Mouse (Mus musculus) mouse trophoblast stem cell (cell line): ENCODE results near the gene Hpcal1.

Experiments
- in situ Hi-C, 2 experiments: fragments of 300-500 bp; cut with MseI, MboI; formaldehyde crosslinking; loops; 2 replicates in 1 of 2; 3 replicates in 1 of 2; pipeline ENCODE4 v1.15.1; 2025

The Hpcal1 gene

GRCm38 (mm10) chr12:17712571-17712970, 21.9 kb downstream of the Hpcal1 start:
- in situ Hi-C loops, result no loop called here

- in situ Hi-C loops, result no loop called here
Measured at GRCm38 (mm10) chr12:17715720-17716478, 25.2 kb downstream of the Hpcal1 start.

GRCm38 (mm10) chr12:17717257-17717656, 26.6 kb downstream of the Hpcal1 start:
- in situ Hi-C loops, result no loop called here

- in situ Hi-C loops, result no loop called here
Measured at GRCm38 (mm10) chr12:17718146-17718545, 27.5 kb downstream of the Hpcal1 start.

GRCm38 (mm10) chr12:17721058-17721457, 30.4 kb downstream of the Hpcal1 start:
- in situ Hi-C loops, result no loop called here

GRCm38 (mm10) chr12:17722452-17723181, 32.0 kb downstream of the Hpcal1 start:
- in situ Hi-C loops, result no loop called here

- in situ Hi-C loops, result no loop called here
Measured at GRCm38 (mm10) chr12:17723182-17723570, 32.5 kb downstream of the Hpcal1 start.

GRCm38 (mm10) chr12:17723999-17724398, 33.3 kb downstream of the Hpcal1 start:
- in situ Hi-C loops, result no loop called here

- in situ Hi-C loops, result no loop called here
Measured at GRCm38 (mm10) chr12:17724412-17725090, 33.9 kb downstream of the Hpcal1 start.

- in situ Hi-C loops, result no loop called here
Measured at GRCm38 (mm10) chr12:17725592-17725991, 34.9 kb downstream of the Hpcal1 start.

GRCm38 (mm10) chr12:17726576-17727320, 36.1 kb downstream of the Hpcal1 start:
- in situ Hi-C loops, result no loop called here

GRCm38 (mm10) chr12:17727676-17728339, 37.2 kb downstream of the Hpcal1 start:
- in situ Hi-C loops, result no loop called here

GRCm38 (mm10) chr12:17729211-17729900, 38.7 kb downstream of the Hpcal1 start:
- in situ Hi-C loops, result no loop called here

- in situ Hi-C loops, result no loop called here
Measured at GRCm38 (mm10) chr12:17732006-17732405, 41.4 kb downstream of the Hpcal1 start.

GRCm38 (mm10) chr12:17732546-17732945, 41.9 kb downstream of the Hpcal1 start:
- in situ Hi-C loops, result no loop called here

- in situ Hi-C loops, result no loop called here
Measured at GRCm38 (mm10) chr12:17733114-17733904, 42.7 kb downstream of the Hpcal1 start.

- in situ Hi-C loops, result no loop called here
Measured at GRCm38 (mm10) chr12:17736396-17736795, 45.7 kb downstream of the Hpcal1 start.

- in situ Hi-C loops, result no loop called here
Measured at GRCm38 (mm10) chr12:17736859-17737577, 46.4 kb downstream of the Hpcal1 start.

- in situ Hi-C loops, result no loop called here
Measured at GRCm38 (mm10) chr12:17737808-17738207, 47.2 kb downstream of the Hpcal1 start.
